Comparison of ENCODE assay signal across 20 mouse cellular contexts in genomic region chr10:117572746-117573595, GRCm38 (mm10). TPM values are rescaled to one million over a fixed set of nuclear protein-coding genes. Genes with fewer than 3 reads are reported as not detected.
A peak's percentile ranks its signal among the peaks of the same experiment; 100 is the strongest.
DNase-seq lines count a peak whose midpoint lies in the region; ATAC-seq and TF ChIP-seq lines count a peak whose summit lies in the region.
"Had no signal": no experiment of that assay in that cellular context is flagged by ENCODE, and none has a peak within 500 bp of the region (broad histone marks: within the 10 kb centered on the region; RNA-seq: fewer than 3 reads in every experiment).

No protein-coding gene starts in this region.

- H3K36me3 ChIP-seq in kidney, embryonic 16.5 days (ENCODE audit: insufficient read depth, low read length) = no peaks in the 10 kb centered on the region
- H3K36me3 ChIP-seq in stomach, embryonic 16.5 days (ENCODE audit: control insufficient read depth, insufficient read depth, low read length) = no peaks in the 10 kb centered on the region
- H3K36me3 ChIP-seq in stomach, postnatal 0 days (ENCODE audit: control insufficient read depth, insufficient read depth, low read length) = no peaks in the 10 kb centered on the region
- no peaks in the 10 kb centered on the region for H3K36me3 ChIP-seq in limb, embryonic 10.5 days
- H3K36me3 ChIP-seq: embryonic facial prominence, embryonic 13.5 days; embryonic facial prominence, embryonic 15.5 days; forebrain, embryonic 10.5 days; forebrain, embryonic 12.5 days had no signal

- H3K9ac ChIP-seq in kidney, embryonic 16.5 days (replicated peaks; ENCODE audit: low read length) = no peak overlapping the region
- no peak overlapping the region for H3K9ac ChIP-seq in stomach, embryonic 16.5 days (ENCODE audit: low read length)
- H3K9ac ChIP-seq in stomach, postnatal 0 days (ENCODE audit: low read length) = no peak overlapping the region
- H3K9ac ChIP-seq: embryonic facial prominence, embryonic 13.5 days; embryonic facial prominence, embryonic 15.5 days; forebrain, embryonic 12.5 days had no signal

- H3K9me3 ChIP-seq in kidney, embryonic 16.5 days (ENCODE audit: low read length) = no peaks in the 10 kb centered on the region
- H3K9me3 ChIP-seq in stomach, embryonic 16.5 days (replicated peaks; ENCODE audit: control insufficient read depth, low read length) = no peaks in the 10 kb centered on the region
- no peaks in the 10 kb centered on the region for H3K9me3 ChIP-seq in stomach, postnatal 0 days (ENCODE audit: control insufficient read depth, low read length)
- H3K9me3 ChIP-seq in limb, embryonic 10.5 days (replicated peaks) = no peaks in the 10 kb centered on the region
- H3K9me3 ChIP-seq: embryonic facial prominence, embryonic 13.5 days; embryonic facial prominence, embryonic 15.5 days; forebrain, embryonic 10.5 days; forebrain, embryonic 12.5 days had no signal

- ATAC-seq in kidney, embryonic 16.5 days (ENCODE audit: low FRiP score, low TSS enrichment) = 0 out of 2 replicates have a peak, but pooled peaks have one; percentile 28
- no peak for ATAC-seq in stomach, embryonic 16.5 days (ENCODE audit: insufficient read depth, low FRiP score)
- no peak for ATAC-seq in stomach, postnatal 0 days (ENCODE audit: low FRiP score, low TSS enrichment)
- ATAC-seq: forebrain, embryonic 14.5 days; forebrain, embryonic 16.5 days had no signal

- no peak for TF ChIP-seq POLR2A in lung, adult 2 months (IDR thresholded peaks at IDR 0.05; ENCODE audit: borderline replicate concordance, extremely low read depth, low read depth, low read length)

- H3K27me3 ChIP-seq in kidney, embryonic 16.5 days (ENCODE audit: insufficient read depth, low read length) = 0 out of 2 replicates have a peak, but pooled peaks cover 3% of the 10 kb centered on the region
- H3K27me3 ChIP-seq in stomach, embryonic 16.5 days (ENCODE audit: control insufficient read depth, insufficient read depth, low read length) = no peaks in the 10 kb centered on the region
- no peaks in the 10 kb centered on the region for H3K27me3 ChIP-seq in stomach, postnatal 0 days (ENCODE audit: control insufficient read depth, insufficient read depth, low read length)
- H3K27me3 ChIP-seq in limb, embryonic 10.5 days (ENCODE audit: low read depth, poor library complexity, severe bottlenecking) = peaks cover 14% of the 10 kb centered on the region

- no peak for TF ChIP-seq EP300 in stomach, postnatal 0 days (optimal IDR thresholded peaks at IDR 0.05)

- peaks cover 9% of the 10 kb centered on the region; the same call in 1 of the 2 replicates for H3K4me1 ChIP-seq in kidney, embryonic 16.5 days (ENCODE audit: insufficient read depth, low read length)
- H3K4me1 ChIP-seq in stomach, embryonic 16.5 days (ENCODE audit: control insufficient read depth, insufficient read depth, low read length) = peaks cover 12% of the 10 kb centered on the region
- 0 out of 2 replicates have a peak, but pooled peaks cover 5% of the 10 kb centered on the region for H3K4me1 ChIP-seq in stomach, postnatal 0 days (replicated peaks; ENCODE audit: control insufficient read depth, insufficient read depth)
- H3K4me1 ChIP-seq in limb, embryonic 10.5 days = peaks cover 49% of the 10 kb centered on the region
- no peaks in the 10 kb centered on the region for H3K4me1 ChIP-seq in lung, adult 2 months (ENCODE audit: control insufficient read depth, insufficient read depth, low read length)

- 55% methylated on average over 13 of the region's 13 CpGs for WGBS in kidney, embryonic 16.5 days
- 67% methylated on average over 13 of the region's 13 CpGs for WGBS in stomach, embryonic 16.5 days
- 70% methylated on average over 13 of the region's 13 CpGs for WGBS in stomach, postnatal 0 days
- WGBS in limb, embryonic 10.5 days = 49% methylated on average over 13 of the region's 13 CpGs
- 79% methylated on average over 13 of the region's 13 CpGs for WGBS in lung, adult 2 months

- no peak overlapping the region for H3K4me2 ChIP-seq in kidney, embryonic 16.5 days (replicated peaks; ENCODE audit: low read depth, low read length)
- no peak overlapping the region for H3K4me2 ChIP-seq in stomach, embryonic 16.5 days (ENCODE audit: low read depth, low read length)
- H3K4me2 ChIP-seq in stomach, postnatal 0 days (replicated peaks; ENCODE audit: low read depth) = no peak overlapping the region
- H3K4me2 ChIP-seq: forebrain, embryonic 12.5 days had no signal

- no peak for TF ChIP-seq CTCF in stomach, postnatal 0 days (IDR thresholded peaks at IDR 0.05; ENCODE audit: low read depth)
- TF ChIP-seq CTCF in lung, adult 2 months (IDR thresholded peaks at IDR 0.05; ENCODE audit: insufficient read depth, low read length) = no peak

- DNase-seq in kidney, adult 9 months = no peak
- no peak for DNase-seq in stomach, postnatal 0 days (ENCODE audit: low spot score)
- DNase-seq in limb, embryonic 10.5 days (ENCODE audit: low spot score) = no peak
- no peak for DNase-seq in lung, postnatal 14 days
- DNase-seq in lung, adult 2 months = no peak
- DNase-seq: adrenal gland, adult 8-10 months; adrenal gland, postnatal 14 days; cerebellum, adult 18-20 months; cerebellum, adult 8-10 months; cerebellum, adult 9-11 months; embryo, embryonic 11 days had no signal

- no peak overlapping the region for H3K4me3 ChIP-seq in kidney, embryonic 16.5 days (ENCODE audit: low read length)
- no peak overlapping the region for H3K4me3 ChIP-seq in stomach, embryonic 16.5 days (replicated peaks; ENCODE audit: low read length)
- H3K4me3 ChIP-seq in stomach, postnatal 0 days (ENCODE audit: low read depth, low read length) = no peak overlapping the region
- H3K4me3 ChIP-seq in limb, embryonic 10.5 days = no peak overlapping the region
- no peak overlapping the region for H3K4me3 ChIP-seq in lung, adult 2 months (replicated peaks; ENCODE audit: extremely low read depth, low read depth, low read length)
- H3K4me3 ChIP-seq: embryonic facial prominence, embryonic 15.5 days; erythroblast, embryonic 14.5 days; forebrain, embryonic 12.5 days had no signal

- H3K27ac ChIP-seq in kidney, embryonic 16.5 days (ENCODE audit: low read length) = no peak overlapping the region
- 0 out of 2 replicates have a peak overlapping the region, but pooled peaks have one; percentile 9 for H3K27ac ChIP-seq in stomach, embryonic 16.5 days (ENCODE audit: low read length)
- H3K27ac ChIP-seq in stomach, postnatal 0 days (replicated peaks) = no peak overlapping the region
- peak overlapping the region; percentile 85; the same call in 1 of the 2 replicates for H3K27ac ChIP-seq in limb, embryonic 10.5 days
- H3K27ac ChIP-seq: embryonic facial prominence, embryonic 13.5 days; embryonic facial prominence, embryonic 15.5 days; forebrain, embryonic 10.5 days; forebrain, embryonic 12.5 days had no signal

RNA-seq across cellular contexts. Expression of gene Cpm, which starts 56.3 kb away (rescaled TPM):
- polyA plus RNA-seq in kidney, embryonic 16.5 days (2015; fragmentation: Nextera tagmentation; extraction: Ambion mirVana) = 31.2 and 33.6 TPM in 2 replicates
- polyA plus RNA-seq in stomach, embryonic 16.5 days (2015; fragmentation: Nextera tagmentation; extraction: Ambion mirVana) = 74.0 and 88.1 TPM in 2 replicates
- polyA plus RNA-seq in stomach, postnatal 0 days (2015; fragmentation: Nextera tagmentation; extraction: Ambion mirVana) = 22.9 and 26.6 TPM in 2 replicates
- 22.5 and 31.5 TPM in 2 replicates for polyA plus RNA-seq in limb, embryonic 10.5 days (2016; fragmentation: Nextera tagmentation; extraction: Ambion mirVana)
- polyA plus RNA-seq in lung, adult 2 months (2012; rRNA removed) = 104 and 117 TPM in 2 replicates
- polyA plus RNA-seq: erythroblast, embryonic 14.5 days had no signal

Comparison
In these comparisons a context has a peak if more than half of its experiments do, and no peak if none do; other contexts are left out.
1. H3K27ac ChIP-seq: peak in stomach, embryonic 16.5 days (single experiment) and limb, embryonic 10.5 days (single experiment); none in kidney, embryonic 16.5 days (single experiment) and stomach, postnatal 0 days (single experiment).